In genomic region chr1:74794487-74795144, GRCm38 (mm10) we compare ENCODE assay signal across 9 mouse cellular contexts. TPM values are rescaled to one million over a fixed set of nuclear protein-coding genes. Genes with fewer than 3 reads are reported as not detected.
DNase-seq lines count a peak whose midpoint lies in the region; ATAC-seq and TF ChIP-seq lines count a peak whose summit lies in the region.
"Had no signal": no experiment of that assay in that cellular context is flagged by ENCODE, and none has a peak within 500 bp of the region (broad histone marks: within the 10 kb centered on the region; RNA-seq: fewer than 3 reads in every experiment).

No protein-coding gene starts in this region.

- peaks cover 25% of the 10 kb centered on the region for H3K27me3 ChIP-seq in heart, adult 2 months (ENCODE audit: control insufficient read depth, insufficient read depth, low read length)
- H3K27me3 ChIP-seq in forebrain, embryonic 13.5 days: peaks cover 99% of the 10 kb centered on the region
- H3K27me3 ChIP-seq in liver, embryonic 12.5 days (replicated peaks): peaks cover 100% of the 10 kb centered on the region
- peaks cover 13% of the 10 kb centered on the region; the same call in 1 of the 2 replicates for H3K27me3 ChIP-seq in stomach, postnatal 0 days (ENCODE audit: control insufficient read depth, insufficient read depth, low read length)

- H3K4me1 ChIP-seq in heart, adult 2 months (ENCODE audit: control insufficient read depth, insufficient read depth, low read length): no peaks in the 10 kb centered on the region
- H3K4me1 ChIP-seq in forebrain, embryonic 13.5 days: peaks cover 65% of the 10 kb centered on the region
- 0 out of 2 replicates have a peak, but pooled peaks cover 11% of the 10 kb centered on the region for H3K4me1 ChIP-seq in liver, embryonic 12.5 days
- 0 out of 2 replicates have a peak, but pooled peaks cover 2% of the 10 kb centered on the region for H3K4me1 ChIP-seq in stomach, postnatal 0 days (replicated peaks; ENCODE audit: control insufficient read depth, insufficient read depth)

- no peak overlapping the region for H3K27ac ChIP-seq in heart, adult 2 months
- H3K27ac ChIP-seq in forebrain, embryonic 13.5 days: no peak overlapping the region
- H3K27ac ChIP-seq in liver, embryonic 12.5 days: no peak overlapping the region
- H3K27ac ChIP-seq in stomach, postnatal 0 days (replicated peaks): peak overlapping the region; percentile 45; the same call in 1 of the 2 replicates

- intact Hi-C loops in heart, adult 2 months (cut with DNase I): no loop called here

- no peaks in the 10 kb centered on the region for H3K79me2 ChIP-seq in heart, adult 2 months (replicated peaks; ENCODE audit: control insufficient read depth, insufficient read depth, low read length)

- H3K36me3 ChIP-seq in heart, adult 2 months (ENCODE audit: control insufficient read depth, insufficient read depth, low read length): no peaks in the 10 kb centered on the region
- H3K36me3 ChIP-seq in forebrain, embryonic 13.5 days (ENCODE audit: poor library complexity, severe bottlenecking): no peaks in the 10 kb centered on the region
- H3K36me3 ChIP-seq in liver, embryonic 12.5 days: no peaks in the 10 kb centered on the region
- no peaks in the 10 kb centered on the region for H3K36me3 ChIP-seq in stomach, postnatal 0 days (ENCODE audit: control insufficient read depth, insufficient read depth, low read length)
- H3K36me3 ChIP-seq: G1E had no signal

- H3K4me3 ChIP-seq in heart, adult 2 months: no peak overlapping the region
- H3K4me3 ChIP-seq in forebrain, embryonic 13.5 days: peak overlapping the region; percentile 27
- H3K4me3 ChIP-seq in liver, embryonic 12.5 days: peak overlapping the region; percentile 11; the same call in 1 of the 2 replicates
- peak overlapping the region; percentile 27 for H3K4me3 ChIP-seq in stomach, postnatal 0 days (ENCODE audit: low read depth, low read length)

- 0 out of 2 replicates have a peak overlapping the region, but pooled peaks have one; percentile 1 for H3K9ac ChIP-seq in heart, adult 2 months (ENCODE audit: low read depth, low read length)
- H3K9ac ChIP-seq in forebrain, embryonic 13.5 days: peak overlapping the region; percentile 37; the same call in 1 of the 2 replicates
- H3K9ac ChIP-seq in liver, embryonic 12.5 days: no peak overlapping the region
- H3K9ac ChIP-seq in stomach, postnatal 0 days (ENCODE audit: low read length): no peak overlapping the region

- no peak for TF ChIP-seq POLR2A in heart, adult 2 months (IDR thresholded peaks at IDR 0.05; ENCODE audit: insufficient read depth, low read depth, low read length)

- TF ChIP-seq EP300 in heart, adult 2 months (IDR thresholded peaks at IDR 0.05; ENCODE audit: insufficient read depth, low read depth, low read length): no peak
- no peak for TF ChIP-seq EP300 in stomach, postnatal 0 days (optimal IDR thresholded peaks at IDR 0.05)

- ATAC-seq in CD4-positive, CD25-positive, alpha-beta regulatory T cell, adult 4 months: peak; percentile 11
- no peak for ATAC-seq in forebrain, embryonic 13.5 days
- no peak for ATAC-seq in liver, embryonic 12.5 days
- peak; percentile 38; the same call in 1 of the 2 replicates for ATAC-seq in stomach, postnatal 0 days (ENCODE audit: low FRiP score, low TSS enrichment)

- H3K4me2 ChIP-seq in forebrain, embryonic 13.5 days: peak overlapping the region; percentile 48
- peak overlapping the region; percentile 13; the same call in 1 of the 2 replicates for H3K4me2 ChIP-seq in liver, embryonic 12.5 days
- peak overlapping the region; percentile 46 for H3K4me2 ChIP-seq in stomach, postnatal 0 days (replicated peaks; ENCODE audit: low read depth)

- WGBS in heart, adult 2 months: 2% methylated on average over 36 of the region's 38 CpGs
- WGBS in forebrain, embryonic 13.5 days: under 1% methylated on average over 32 of the region's 38 CpGs
- 4% methylated on average over 35 of the region's 38 CpGs for WGBS in liver, embryonic 12.5 days (ENCODE audit: insufficient replicate concordance)
- under 1% methylated on average over 34 of the region's 38 CpGs for WGBS in stomach, postnatal 0 days

- TF ChIP-seq CTCF in heart, adult 2 months (IDR thresholded peaks at IDR 0.05): no peak
- TF ChIP-seq CTCF in stomach, postnatal 0 days (IDR thresholded peaks at IDR 0.05; ENCODE audit: low read depth): no peak

- H3K9me3 ChIP-seq in forebrain, embryonic 13.5 days (replicated peaks): no peaks in the 10 kb centered on the region
- no peaks in the 10 kb centered on the region for H3K9me3 ChIP-seq in liver, embryonic 12.5 days (replicated peaks)
- no peaks in the 10 kb centered on the region for H3K9me3 ChIP-seq in stomach, postnatal 0 days (ENCODE audit: control insufficient read depth, low read length)
- H3K9me3 ChIP-seq: G1E had no signal

- DNase-seq in heart, adult 2 months: peak in 1 of 2 experiments; percentile 23
- no peak for DNase-seq in heart, postnatal 4 days
- DNase-seq in stomach, postnatal 0 days (ENCODE audit: low spot score): peak; percentile 45
- no peak for DNase-seq in cerebellum, postnatal 14 days
- no peak for DNase-seq in ovary, postnatal 36 days (ENCODE audit: low spot score)

RNA-seq across cellular contexts. Expression of gene Wnt10a, which starts 3.3 kb away (rescaled TPM):
- not detected for total RNA-seq in heart, adult 2 months (2021)
- polyA plus RNA-seq in heart, adult 2 months (2012; rRNA removed): not detected in 2 replicates
- not detected for total RNA-seq in heart, postnatal 4 days (2021)
- under 1 TPM; 0.13 to 0.48 TPM for polyA plus RNA-seq in CD4-positive, CD25-positive, alpha-beta regulatory T cell, adult 4 months (2017; shearing (Covaris generic))
- 0.29 and 0.63 TPM in 2 replicates for polyA plus RNA-seq in forebrain, embryonic 13.5 days (2015; fragmentation: Nextera tagmentation; extraction: Ambion mirVana)
- polyA plus RNA-seq in liver, embryonic 12.5 days (2016; fragmentation: Nextera tagmentation; extraction: Ambion mirVana): not detected in 2 replicates
- 8.7 and 10.6 TPM in 2 replicates for polyA plus RNA-seq in stomach, postnatal 0 days (2015; fragmentation: Nextera tagmentation; extraction: Ambion mirVana)
- polyA plus RNA-seq: G1E had no signal

RNA-seq across cellular contexts. Expression of gene Wnt6, which starts 22.9 kb away (rescaled TPM):
- total RNA-seq in heart, adult 2 months (2021): under 1 TPM; 0.32 to 0.70 TPM
- 0.38 and 0.39 TPM in 2 replicates for polyA plus RNA-seq in heart, adult 2 months (2012; rRNA removed)
- total RNA-seq in heart, postnatal 4 days (2021): under 1 TPM; 0.12 to 0.20 TPM
- polyA plus RNA-seq in CD4-positive, CD25-positive, alpha-beta regulatory T cell, adult 4 months (2017; shearing (Covaris generic)): not detected
- polyA plus RNA-seq in forebrain, embryonic 13.5 days (2015; fragmentation: Nextera tagmentation; extraction: Ambion mirVana): 0.73 and 0.92 TPM in 2 replicates
- polyA plus RNA-seq in liver, embryonic 12.5 days (2016; fragmentation: Nextera tagmentation; extraction: Ambion mirVana): 0.13 and 0.86 TPM in 2 replicates
- polyA plus RNA-seq in stomach, postnatal 0 days (2015; fragmentation: Nextera tagmentation; extraction: Ambion mirVana): 3.6 and 4.8 TPM in 2 replicates
- total RNA-seq: G1E had no signal
- polyA plus RNA-seq: G1E had no signal

RNA-seq across cellular contexts. Expression of gene Prkag3, which starts 45.6 kb away (rescaled TPM):
- total RNA-seq in heart, adult 2 months (2021): 1 to 10 TPM; 1.1 to 1.3 TPM
- 2.1 and 3.0 TPM in 2 replicates for polyA plus RNA-seq in heart, adult 2 months (2012; rRNA removed)
- total RNA-seq in heart, postnatal 4 days (2021): 1 to 10 TPM; 3.7 to 4.1 TPM
- polyA plus RNA-seq in CD4-positive, CD25-positive, alpha-beta regulatory T cell, adult 4 months (2017; shearing (Covaris generic)): not detected
- not detected in 2 replicates for polyA plus RNA-seq in forebrain, embryonic 13.5 days (2015; fragmentation: Nextera tagmentation; extraction: Ambion mirVana)
- 0.13 TPM in 1 of 2 replicates, not detected in the other for polyA plus RNA-seq in liver, embryonic 12.5 days (2016; fragmentation: Nextera tagmentation; extraction: Ambion mirVana)
- polyA plus RNA-seq in stomach, postnatal 0 days (2015; fragmentation: Nextera tagmentation; extraction: Ambion mirVana): 0.25 and 0.29 TPM in 2 replicates
- total RNA-seq: G1E had no signal
- polyA plus RNA-seq: G1E had no signal

Comparison
In these comparisons a context has a peak if more than half of its experiments do, and no peak if none do; other contexts are left out.
1. H3K9ac ChIP-seq: peak in heart, adult 2 months (single experiment) and forebrain, embryonic 13.5 days (single experiment); none in liver, embryonic 12.5 days (single experiment) and stomach, postnatal 0 days (single experiment).
2. ATAC-seq: peak in CD4-positive, CD25-positive, alpha-beta regulatory T cell, adult 4 months (single experiment) and stomach, postnatal 0 days (single experiment); none in forebrain, embryonic 13.5 days (single experiment) and liver, embryonic 12.5 days (single experiment).
3. Peak in every context shown above with its lines, with median percentiles within 50 percentile points of each other: H3K4me2 ChIP-seq.